Mouse (Mus musculus) heart, adult 2 months (tissue): Measurements from ENCODE around the gene Vash2.

ENCODE experiments used
- CTCF ChIP-seq: fragments of 200-600 bp; IDR thresholded peaks from 2 replicates; pipeline ENCODE4 v1.8.1; 2022; ENCODE audit warnings: antibody characterized with exemption, mild to moderate bottlenecking, moderate library complexity
- EP300 ChIP-seq: fragments of 200-500 bp; IDR thresholded peaks from 2 replicates; pipeline ENCODE4 v1.6.1; 2011; ENCODE audit warnings: low read depth, low read length, control low read depth; ENCODE audit not compliant: insufficient read depth
- POLR2A ChIP-seq: fragments of 200-500 bp; IDR thresholded peaks from 2 replicates; pipeline ENCODE4 v1.6.1; 2011; ENCODE audit warnings: mild to moderate bottlenecking, low read depth, low read length, control low read depth; ENCODE audit not compliant: insufficient read depth

GRCm38 (mm10) chr1:190971708-190972610, 7.1 kb downstream of the Vash2 start:
- TF ChIP-seq CTCF, result no peak
- TF ChIP-seq POLR2A, result no peak
- TF ChIP-seq EP300, result no peak
